Mouse (Mus musculus): ENCODE measurements at regions not wholly inside any gene's neighbourhood (a gene's known extent, or its start where the extent isn't known, plus 50 kb on each side); places are given as distances from the start of the nearest gene placed in this dataset.
A peak's percentile ranks its signal among the peaks of the same experiment; 100 is the strongest.

GRCm38 (mm10) chr1:132800285-132800684 lies 58.7 kb upstream of the Nfasc start:
- H3K4me3 ChIP-seq (replicated peaks in 1 of 3; ENCODE audit: low read depth in 2 of 3, low read length in 2 of 3, poor library complexity in 1 of 3): no peak overlapping the region
- H3K4me2 ChIP-seq (ENCODE audit: insufficient read depth, low read depth, poor library complexity, severe bottlenecking): peak overlapping the region; percentile 40; the same call in 1 of the 2 replicates
- no peaks in the 10 kb centered on the region for H3K79me2 ChIP-seq (replicated peaks; ENCODE audit: control insufficient read depth, extremely low read depth, insufficient read depth, poor library complexity, severe bottlenecking)
- TF ChIP-seq MAZ (IDR thresholded peaks at IDR 0.05; ENCODE audit: low read depth, low read length) (no peak), CTCF (conservative IDR thresholded peaks at IDR 0.05 in 1 of 2, IDR thresholded peaks at IDR 0.05 in 1 of 2; ENCODE audit: low read depth in 2 of 2, low read length in 2 of 2) (no peak), ZMIZ1 (IDR thresholded peaks at IDR 0.05; ENCODE audit: low read depth, low read length) (no peak), E2F4 (IDR thresholded peaks at IDR 0.05; ENCODE audit: insufficient replicate concordance, low read depth, low read length) (no peak), TBP (conservative IDR thresholded peaks at IDR 0.05; ENCODE audit: low read depth, low read length) (no peak), GABPA (IDR thresholded peaks at IDR 0.05; ENCODE audit: insufficient replicate concordance, low read depth, low read length) (no peak), HCFC1 (IDR thresholded peaks at IDR 0.05; ENCODE audit: low read depth, low read length) (no peak), MEF2A (IDR thresholded peaks at IDR 0.05; ENCODE audit: borderline replicate concordance, low read depth, low read length) (no peak), MXI1 (IDR thresholded peaks at IDR 0.05; ENCODE audit: low read depth, low read length) (no peak), SIN3A (IDR thresholded peaks at IDR 0.05; ENCODE audit: low read length) (no peak), USF1 (IDR thresholded peaks at IDR 0.05; ENCODE audit: low read depth, low read length) (no peak), ZNF384 (IDR thresholded peaks at IDR 0.05; ENCODE audit: low read depth, low read length) (no peak), SMC3 (IDR thresholded peaks at IDR 0.05; ENCODE audit: low read depth, low read length) (no peak), IRF4 (IDR thresholded peaks at IDR 0.05; ENCODE audit: low read depth, low read length) (no peak), BHLHE40 (IDR thresholded peaks at IDR 0.05; ENCODE audit: low read depth, low read length) (no peak), POLR2AphosphoS2 (IDR thresholded peaks at IDR 0.05; ENCODE audit: low read depth, low read length) (no peak), ZC3H11A (IDR thresholded peaks at IDR 0.05; ENCODE audit: low read depth, low read length) (no peak), ZKSCAN1 (IDR thresholded peaks at IDR 0.05; ENCODE audit: borderline replicate concordance, low read depth, low read length) (no peak)
- in situ Hi-C loops (cut with MboI; ENCODE audit: low pct_ligation_motif_present, low pct_unique_long_range_greater_than_20kb, low sequenced_read_pairs): no loop called here
- no peak overlapping the region for H3K27ac ChIP-seq (ENCODE audit: insufficient read depth, low read depth)
- no peaks in the 10 kb centered on the region for H3K36me3 ChIP-seq (replicated peaks in 1 of 2; ENCODE audit: control insufficient read depth in 1 of 2, insufficient read depth in 1 of 2, low read length in 1 of 2)
- no peaks in the 10 kb centered on the region for H3K4me1 ChIP-seq (ENCODE audit: control insufficient read depth in 1 of 2, insufficient read depth in 2 of 2)
- dilution Hi-C loops (cut with MboI; ENCODE audit: extremely low pct_ligation_motif_present, extremely low pct_unique_long_range_greater_than_20kb, low sequenced_read_pairs): no loop called here
- H3K27me3 ChIP-seq (replicated peaks): peaks cover 85% of the 10 kb centered on the region
- DNase-seq (ENCODE audit: extremely low read depth): no peak
- H3K9me3 ChIP-seq (replicated peaks; ENCODE audit: low read length): peaks cover 2% of the 10 kb centered on the region
- H3K9ac ChIP-seq (ENCODE audit: insufficient read depth, low read depth): no peak overlapping the region

DNA sequence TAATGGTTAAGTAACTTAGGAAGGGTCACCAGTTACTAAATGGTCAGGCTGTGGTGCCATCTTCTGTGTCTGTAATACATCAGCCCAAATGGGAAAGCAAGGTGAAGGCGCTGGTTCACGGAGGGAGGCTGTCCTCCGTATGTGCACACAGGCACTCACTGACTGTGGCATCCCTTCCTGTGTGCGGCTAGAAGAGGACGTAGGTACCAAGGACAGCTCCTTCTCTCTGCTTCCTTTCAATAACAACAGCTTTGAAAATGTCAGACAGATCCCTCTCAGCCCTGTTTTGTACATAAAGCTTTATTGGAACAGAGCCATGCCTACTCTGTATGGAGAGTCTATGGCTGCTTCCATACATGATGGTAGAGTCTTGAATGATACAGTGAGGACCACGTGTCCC lies 57.7 kb upstream of the Nfasc start:
- in situ Hi-C loops (cut with MboI; ENCODE audit: low pct_ligation_motif_present, low pct_unique_long_range_greater_than_20kb, low sequenced_read_pairs) (no loop called here), dilution Hi-C loops (cut with MboI; ENCODE audit: extremely low pct_ligation_motif_present, extremely low pct_unique_long_range_greater_than_20kb, low sequenced_read_pairs) (no loop called here)
- H3K27me3 ChIP-seq (replicated peaks): peaks cover 78% of the 10 kb centered on the region
- H3K27ac ChIP-seq (ENCODE audit: insufficient read depth, low read depth): no peak overlapping the region
- no peak for TF ChIP-seq TCF12 (IDR thresholded peaks at IDR 0.05; ENCODE audit: low read depth, low read length)
- TF ChIP-seq ZNF384 (IDR thresholded peaks at IDR 0.05; ENCODE audit: low read depth, low read length): no peak
- no peak for TF ChIP-seq NRF1 (IDR thresholded peaks at IDR 0.05; ENCODE audit: low read depth, low read length)
- no peak for TF ChIP-seq MEF2A (IDR thresholded peaks at IDR 0.05; ENCODE audit: borderline replicate concordance, low read depth, low read length)
- TF ChIP-seq SMC3 (IDR thresholded peaks at IDR 0.05; ENCODE audit: low read depth, low read length): no peak
- TF ChIP-seq ELF1 (IDR thresholded peaks at IDR 0.05; ENCODE audit: low read depth, low read length): no peak
- TF ChIP-seq MAZ (IDR thresholded peaks at IDR 0.05; ENCODE audit: low read depth, low read length): no peak
- TF ChIP-seq RAD21 (IDR thresholded peaks at IDR 0.05; ENCODE audit: low read depth, low read length): no peak
- TF ChIP-seq POLR2AphosphoS2 (IDR thresholded peaks at IDR 0.05; ENCODE audit: low read depth, low read length): no peak
- TF ChIP-seq EP300 (IDR thresholded peaks at IDR 0.05; ENCODE audit: low read length): no peak
- no peak for TF ChIP-seq ZC3H11A (IDR thresholded peaks at IDR 0.05; ENCODE audit: low read depth, low read length)
- TF ChIP-seq PAX5 (IDR thresholded peaks at IDR 0.05; ENCODE audit: low read length): no peak
- no peak for TF ChIP-seq JUND (conservative IDR thresholded peaks at IDR 0.05; ENCODE audit: low read depth, low read length)
- no peak for TF ChIP-seq ZKSCAN1 (IDR thresholded peaks at IDR 0.05; ENCODE audit: borderline replicate concordance, low read depth, low read length)
- TF ChIP-seq ZMIZ1 (IDR thresholded peaks at IDR 0.05; ENCODE audit: low read depth, low read length): no peak
- TF ChIP-seq NELFE (IDR thresholded peaks at IDR 0.05; ENCODE audit: low read depth, low read length): no peak
- TF ChIP-seq MAX (IDR thresholded peaks at IDR 0.05; ENCODE audit: low read length): no peak
- H3K4me2 ChIP-seq (ENCODE audit: insufficient read depth, low read depth, poor library complexity, severe bottlenecking): no peak overlapping the region
- peaks cover 2% of the 10 kb centered on the region for H3K9me3 ChIP-seq (replicated peaks; ENCODE audit: low read length)
- no peak overlapping the region for H3K9ac ChIP-seq (ENCODE audit: insufficient read depth, low read depth)
- no peaks in the 10 kb centered on the region for H3K4me1 ChIP-seq (ENCODE audit: control insufficient read depth in 1 of 2, insufficient read depth in 2 of 2)
- H3K79me2 ChIP-seq (replicated peaks; ENCODE audit: control insufficient read depth, extremely low read depth, insufficient read depth, poor library complexity, severe bottlenecking): no peaks in the 10 kb centered on the region
- peak; percentile 6 for DNase-seq (ENCODE audit: extremely low read depth)
- H3K36me3 ChIP-seq (replicated peaks in 1 of 2; ENCODE audit: control insufficient read depth in 1 of 2, insufficient read depth in 1 of 2, low read length in 1 of 2): no peaks in the 10 kb centered on the region
- H3K4me3 ChIP-seq (replicated peaks in 1 of 3; ENCODE audit: low read depth in 2 of 3, low read length in 2 of 3, poor library complexity in 1 of 3): no peak overlapping the region

Data from CH12.LX (cell line).